In genomic region chr10:63869123-63869522, GRCm38 (mm10) we compare ENCODE assay signal across 30 mouse cellular contexts. TPM values are rescaled to one million over a fixed set of nuclear protein-coding genes. Genes with fewer than 3 reads are reported as not detected.
A peak's percentile ranks its signal among the peaks of the same experiment; 100 is the strongest.
DNase-seq lines count a peak whose midpoint lies in the region; ATAC-seq lines count a peak whose summit lies in the region.
"Had no signal": no experiment of that assay in that cellular context is flagged by ENCODE, and none has a peak within 500 bp of the region (broad histone marks: within the 10 kb centered on the region; RNA-seq: fewer than 3 reads in every experiment).

No protein-coding gene starts in this region.

- H3K27ac ChIP-seq in heart, embryonic 12.5 days (ENCODE audit: poor library complexity, severe bottlenecking): no peak overlapping the region
- H3K27ac ChIP-seq in heart, embryonic 11.5 days (ENCODE audit: low read depth, low read length): no peak overlapping the region
- H3K27ac ChIP-seq: embryonic facial prominence, embryonic 13.5 days; embryonic facial prominence, embryonic 15.5 days; forebrain, embryonic 10.5 days; forebrain, embryonic 12.5 days had no signal

- no peaks in the 10 kb centered on the region for H3K9me3 ChIP-seq in heart, embryonic 12.5 days (replicated peaks)
- no peaks in the 10 kb centered on the region for H3K9me3 ChIP-seq in heart, embryonic 11.5 days (replicated peaks; ENCODE audit: control insufficient read depth, low read length)
- H3K9me3 ChIP-seq: embryonic facial prominence, embryonic 13.5 days; embryonic facial prominence, embryonic 15.5 days; forebrain, embryonic 10.5 days; forebrain, embryonic 12.5 days had no signal

- H3K4me2 ChIP-seq in heart, embryonic 12.5 days: no peak overlapping the region
- H3K4me2 ChIP-seq in heart, embryonic 11.5 days: no peak overlapping the region
- H3K4me2 ChIP-seq: embryonic facial prominence, embryonic 13.5 days; embryonic facial prominence, embryonic 15.5 days; forebrain, embryonic 12.5 days had no signal

- ATAC-seq in heart, embryonic 12.5 days (ENCODE audit: insufficient number of reproducible peaks, low FRiP score): no peak
- ATAC-seq in heart, embryonic 11.5 days (replicated peaks; ENCODE audit: insufficient number of reproducible peaks, low FRiP score, low TSS enrichment): no peak
- ATAC-seq: CD4-positive, CD25-positive, alpha-beta regulatory T cell, adult 4 months; forebrain, embryonic 14.5 days had no signal

- no peaks in the 10 kb centered on the region for H3K27me3 ChIP-seq in heart, embryonic 12.5 days (replicated peaks)
- H3K27me3 ChIP-seq in heart, embryonic 11.5 days (ENCODE audit: control insufficient read depth, insufficient read depth, low read length): no peaks in the 10 kb centered on the region
- H3K27me3 ChIP-seq: CH12.LX; embryonic facial prominence, embryonic 13.5 days; embryonic facial prominence, embryonic 15.5 days; forebrain, embryonic 12.5 days had no signal

- no peaks in the 10 kb centered on the region for H3K36me3 ChIP-seq in heart, embryonic 12.5 days
- H3K36me3 ChIP-seq in heart, embryonic 11.5 days (ENCODE audit: control insufficient read depth, insufficient read depth, low read length): no peaks in the 10 kb centered on the region
- H3K36me3 ChIP-seq: embryonic facial prominence, embryonic 13.5 days; embryonic facial prominence, embryonic 15.5 days; forebrain, embryonic 10.5 days; forebrain, embryonic 12.5 days; G1E had no signal

- peak; percentile 92 for DNase-seq in heart, adult 11 months
- DNase-seq in heart, adult 8-10 months (ENCODE audit: low spot score): peak; percentile 11
- DNase-seq in lung, postnatal 10 days: peak; percentile 12
- DNase-seq in lung, postnatal 14 days: no peak
- DNase-seq in Muller cell, postnatal 12 days (ENCODE audit: inconsistent ontology term): peak; percentile 11
- DNase-seq: adrenal gland, adult 2 months; adrenal gland, postnatal 10 days; adrenal gland, postnatal 25 days; B cell, adult 2 months; cerebellum, adult 11 months; cerebellum, adult 18-20 months; cerebellum, adult 8-10 months; cerebellum, adult 9-11 months; cerebellum, postnatal 14 days; cerebellum, postnatal 36 days; embryo, embryonic 11 days had no signal

- no peak overlapping the region for H3K4me3 ChIP-seq in heart, embryonic 12.5 days
- H3K4me3 ChIP-seq in heart, embryonic 11.5 days (ENCODE audit: low read depth, low read length): no peak overlapping the region
- H3K4me3 ChIP-seq: embryonic facial prominence, embryonic 13.5 days; embryonic facial prominence, embryonic 15.5 days; erythroblast, embryonic 14.5 days; forebrain, embryonic 10.5 days; forebrain, embryonic 12.5 days had no signal

- H3K9ac ChIP-seq in heart, embryonic 12.5 days: no peak overlapping the region
- no peak overlapping the region for H3K9ac ChIP-seq in heart, embryonic 11.5 days (ENCODE audit: low read depth, low read length)
- H3K9ac ChIP-seq: embryonic facial prominence, embryonic 13.5 days; embryonic facial prominence, embryonic 15.5 days; forebrain, embryonic 12.5 days had no signal

- WGBS in heart, embryonic 12.5 days: 80% methylated on average over 7 of the region's 7 CpGs
- 82% methylated on average over 7 of the region's 7 CpGs for WGBS in heart, embryonic 11.5 days (ENCODE audit: insufficient replicate concordance)

- H3K4me1 ChIP-seq in heart, embryonic 12.5 days (replicated peaks): peaks cover 6% of the 10 kb centered on the region; the same call in 1 of the 2 replicates
- H3K4me1 ChIP-seq in heart, embryonic 11.5 days (ENCODE audit: control insufficient read depth, insufficient read depth, low read length): 0 out of 2 replicates have a peak, but pooled peaks cover 3% of the 10 kb centered on the region
- H3K4me1 ChIP-seq: embryonic facial prominence, embryonic 13.5 days; embryonic facial prominence, embryonic 15.5 days; forebrain, embryonic 10.5 days; forebrain, embryonic 12.5 days had no signal

RNA-seq across cellular contexts. Expression of gene Gm10118, which starts 58.1 kb away (rescaled TPM):
- polyA plus RNA-seq in heart, embryonic 12.5 days (2016; fragmentation: Nextera tagmentation; extraction: Ambion mirVana): 2.6 and 3.1 TPM in 2 replicates
- total RNA-seq in heart, adult 8-10 months (2022): not detected
- polyA plus RNA-seq in heart, embryonic 11.5 days (2014; fragmentation: Nextera tagmentation; extraction: Ambion mirVana): 1.7 and 3.4 TPM in 2 replicates
- total RNA-seq: adrenal gland, adult 2 months; adrenal gland, postnatal 10 days; adrenal gland, postnatal 25 days; adrenal gland, postnatal 4 days; CH12.LX; common myeloid progenitor, adult 5-6 weeks had no signal
- polyA plus RNA-seq: adrenal gland, adult 2 months; CD4-positive, CD25-positive, alpha-beta regulatory T cell, adult 4 months; embryonic facial prominence, embryonic 11.5 days; erythroblast, embryonic 14.5 days; G1E had no signal
